Mouse (Mus musculus): ENCODE measurements at regions not wholly inside any gene's neighbourhood (a gene's known extent, or its start where the extent isn't known, plus 50 kb on each side); places are given as distances from the start of the nearest gene placed in this dataset.

- no peak for DNase-seq (ENCODE audit: low spot score in 2 of 2)
Measured at GRCm38 (mm10) chr3:33305756-33306155, 162.7 kb upstream of the Pex5l start.

- DNase-seq (ENCODE audit: low spot score in 2 of 2), result no peak
Measured at GRCm38 (mm10) chr3:33262797-33263196, 119.8 kb upstream of the Pex5l start.

GRCm38 (mm10) chr3:33219271-33220065 lies 76.4 kb upstream of the Pex5l start:
- no peak for DNase-seq (ENCODE audit: low spot score in 2 of 2)

GRCm38 (mm10) chr3:33218291-33218690 lies 75.2 kb upstream of the Pex5l start:
- no peak for DNase-seq (ENCODE audit: low spot score in 2 of 2)

- DNase-seq (ENCODE audit: low spot score in 2 of 2), result no peak
Measured at GRCm38 (mm10) chr3:33217360-33218034, 74.5 kb upstream of the Pex5l start.

- no peak for DNase-seq (ENCODE audit: low spot score in 2 of 2)
Measured at GRCm38 (mm10) chr3:33211224-33211817, 68.3 kb upstream of the Pex5l start.

Data from right cerebral cortex, postnatal 36 days (tissue).